Mouse (Mus musculus) MEL (cell line): ENCODE results near the gene Dnaic1. TPM values are rescaled to one million over a fixed set of nuclear protein-coding genes. Genes with fewer than 3 reads are reported as not detected.

Experiments used
- DNase-seq: peaks from one replicate; pipeline ENCODE4 v3.0.0; 2011; ENCODE audit warnings: low read depth, low spot score
- H3K27ac ChIP-seq: 2 replicates; pipeline ENCODE4 v1.5.1; 2012; ENCODE audit warnings: low read depth, mild to moderate bottlenecking, control low read depth, low read length, moderate library complexity; ENCODE audit not compliant: control insufficient read depth
- H3K27me3 ChIP-seq, 2 experiments: fragments of 150-350 bp in 1 of 2; sonication (generic) in 1 of 2; 2 replicates each; pipeline ENCODE4 v1.6.1; 2012; ENCODE audit warnings: low read length in 2 of 2, mild to moderate bottlenecking in 2 of 2, improper control_type of control experiment in 1 of 2, moderate library complexity in 1 of 2; ENCODE audit not compliant: insufficient read depth in 2 of 2, control insufficient read depth in 1 of 2
- H3K36me3 ChIP-seq, 2 experiments: 2 replicates each; pipeline ENCODE4 v1.6.1; 2012 to 2014; ENCODE audit warnings: low read length in 2 of 2, improper control_type of control experiment in 1 of 2, inconsistent platforms in 1 of 2, mild to moderate bottlenecking in 1 of 2; ENCODE audit not compliant: insufficient read depth in 2 of 2, control insufficient read depth in 1 of 2
- H3K4me1 ChIP-seq, 2 experiments: fragments of 150-350 bp in 1 of 2; sonication (generic) in 1 of 2; 2 replicates each; pipeline ENCODE4 v1.6.1; 2012; ENCODE audit warnings: low read length in 2 of 2, improper control_type of control experiment in 1 of 2, mild to moderate bottlenecking in 1 of 2; ENCODE audit not compliant: insufficient read depth in 2 of 2, control insufficient read depth in 1 of 2
- H3K4me3 ChIP-seq, 2 experiments: fragments of 150-350 bp in 1 of 2; sonication (generic) in 1 of 2; 2 replicates each; pipeline ENCODE4 v1.5.1; 2012; ENCODE audit warnings: low read depth in 2 of 2, low read length in 2 of 2, mild to moderate bottlenecking in 2 of 2, moderate library complexity in 2 of 2, control low read depth in 1 of 2, improper control_type of control experiment in 1 of 2; ENCODE audit not compliant: control insufficient read depth in 1 of 2, insufficient read depth in 1 of 2
- H3K79me2 ChIP-seq: 2 replicates; pipeline ENCODE4 v1.6.1; 2012; ENCODE audit warnings: mild to moderate bottlenecking, low read length, moderate library complexity; ENCODE audit not compliant: control insufficient read depth, poor library complexity, insufficient read depth
- H3K9ac ChIP-seq: 2 replicates; pipeline ENCODE4 v1.6.1; 2012; ENCODE audit warnings: low read depth, mild to moderate bottlenecking, control low read depth, low read length, moderate library complexity; ENCODE audit not compliant: control insufficient read depth, poor library complexity, severe bottlenecking
- H3K9me3 ChIP-seq: fragments of 150-350 bp; sonication (generic); replicated peaks from 2 replicates; pipeline ENCODE4 v1.6.1; 2012; ENCODE audit warnings: mild to moderate bottlenecking, low read length, improper control_type of control experiment, moderate library complexity; ENCODE audit not compliant: insufficient read depth
- E2F4 ChIP-seq: IDR thresholded peaks from 2 replicates; pipeline ENCODE4 v1.6.1; 2011; ENCODE audit warnings: low read depth, low read length, improper control_type of control experiment, borderline replicate concordance
- ELF1 ChIP-seq: IDR thresholded peaks from 2 replicates; pipeline ENCODE4 v1.6.1; 2014; ENCODE audit warnings: low read depth, mild to moderate bottlenecking, inconsistent platforms, low read length, improper control_type of control experiment, moderate library complexity
- EP300 ChIP-seq, 2 experiments: IDR thresholded peaks; 2 replicates each; pipeline ENCODE4 v1.6.1; 2011; ENCODE audit warnings: improper control_type of control experiment in 2 of 2, low read length in 2 of 2, low read depth in 1 of 2, mild to moderate bottlenecking in 1 of 2
- GATA1 ChIP-seq: IDR thresholded peaks from 2 replicates; pipeline ENCODE4 v1.6.1; 2011; ENCODE audit warnings: low read depth, low read length, improper control_type of control experiment
- HCFC1 ChIP-seq: IDR thresholded peaks from 2 replicates; pipeline ENCODE4 v1.6.1; 2012; ENCODE audit warnings: low read depth, mild to moderate bottlenecking, inconsistent platforms, low read length, improper control_type of control experiment, moderate library complexity
- JUND ChIP-seq: IDR thresholded peaks from 2 replicates; pipeline ENCODE4 v1.6.1; 2011; ENCODE audit warnings: low read depth, mild to moderate bottlenecking, improper control_type of control experiment, low read length
- MAFK ChIP-seq: IDR thresholded peaks from 2 replicates; pipeline ENCODE4 v1.6.1; 2011; ENCODE audit warnings: low read depth, mild to moderate bottlenecking, low read length, improper control_type of control experiment, borderline replicate concordance
- MAX ChIP-seq: IDR thresholded peaks from 2 replicates; pipeline ENCODE4 v1.6.1; 2011; ENCODE audit warnings: low read length, improper control_type of control experiment
- MAZ ChIP-seq: IDR thresholded peaks from 2 replicates; pipeline ENCODE4 v1.6.1; 2012; ENCODE audit warnings: low read depth, mild to moderate bottlenecking, inconsistent platforms, low read length, improper control_type of control experiment
- MXI1 ChIP-seq: IDR thresholded peaks from 2 replicates; pipeline ENCODE4 v1.6.1; 2011; ENCODE audit warnings: mild to moderate bottlenecking, low read depth, low read length, improper control_type of control experiment
- MYC ChIP-seq: IDR thresholded peaks from 2 replicates; pipeline ENCODE4 v1.6.1; 2011; ENCODE audit warnings: low read depth, mild to moderate bottlenecking, low read length, improper control_type of control experiment, moderate library complexity
- NELFE ChIP-seq: IDR thresholded peaks from 2 replicates; pipeline ENCODE4 v1.6.1; 2011; ENCODE audit warnings: low read depth, low read length, improper control_type of control experiment
- TAL1 ChIP-seq: IDR thresholded peaks from 2 replicates; pipeline ENCODE4 v1.6.1; 2012; ENCODE audit warnings: mild to moderate bottlenecking, inconsistent platforms, low read length, moderate library complexity, mixed read lengths
- TBP ChIP-seq: IDR thresholded peaks from 2 replicates; pipeline ENCODE4 v1.8.0; 2011; ENCODE audit warnings: low read depth, low read length, improper control_type of control experiment
- UBTF ChIP-seq: IDR thresholded peaks from 2 replicates; pipeline ENCODE4 v1.6.1; 2012; ENCODE audit warnings: low read depth, mild to moderate bottlenecking, inconsistent platforms, low read length, improper control_type of control experiment, moderate library complexity, borderline replicate concordance; ENCODE audit not compliant: insufficient read depth
- USF1 ChIP-seq: IDR thresholded peaks from 2 replicates; pipeline ENCODE4 v1.6.1; 2014; ENCODE audit warnings: low read depth, mild to moderate bottlenecking, inconsistent platforms, low read length, improper control_type of control experiment, moderate library complexity
- ZC3H11A ChIP-seq: IDR thresholded peaks from 2 replicates; pipeline ENCODE4 v1.6.1; 2012; ENCODE audit warnings: low read depth, mild to moderate bottlenecking, inconsistent platforms, low read length, improper control_type of control experiment
- ZKSCAN1 ChIP-seq: IDR thresholded peaks from 2 replicates; pipeline ENCODE4 v1.6.1; 2012; ENCODE audit warnings: low read depth, mild to moderate bottlenecking, inconsistent platforms, low read length, improper control_type of control experiment, moderate library complexity
- ZNF384 ChIP-seq: IDR thresholded peaks from 2 replicates; pipeline ENCODE4 v1.6.1; 2012; ENCODE audit warnings: low read depth, mild to moderate bottlenecking, inconsistent platforms, low read length, improper control_type of control experiment
- polyA plus RNA-seq, 2 experiments: library from polyadenylated mRNA; stranded (reverse) in 1 of 2; unstranded in 1 of 2; fragments of >175 nt in 1 of 2; fragments of >200 nt in 1 of 2; gene quantifications; 2 replicates each; pipeline versions ENCODE4 v1.2.1 to v1.2.4; 2012; ENCODE audit warnings: low replicate concordance in 2 of 2, low read depth in 1 of 2; ENCODE audit not compliant: insufficient read length in 2 of 2, insufficient read depth in 1 of 2, missing spikeins in 1 of 2
- total RNA-seq: library from RNA; depleted of rRNA; stranded (reverse); fragments of 300-350 nt; gene quantifications from 2 replicates; pipeline ENCODE4 v1.2.3, GENCODE M21; 2012

Gene Dnaic1
- total and polyA plus RNA-seq, 3 experiments: not detected

GRCm38 (mm10) chr4:41639214-41639841 lies 69.8 kb downstream of the Dnaic1 start (continued):
- TF ChIP-seq TAL1 (no peak), MAFK (no peak), HCFC1 (no peak)

DNA sequence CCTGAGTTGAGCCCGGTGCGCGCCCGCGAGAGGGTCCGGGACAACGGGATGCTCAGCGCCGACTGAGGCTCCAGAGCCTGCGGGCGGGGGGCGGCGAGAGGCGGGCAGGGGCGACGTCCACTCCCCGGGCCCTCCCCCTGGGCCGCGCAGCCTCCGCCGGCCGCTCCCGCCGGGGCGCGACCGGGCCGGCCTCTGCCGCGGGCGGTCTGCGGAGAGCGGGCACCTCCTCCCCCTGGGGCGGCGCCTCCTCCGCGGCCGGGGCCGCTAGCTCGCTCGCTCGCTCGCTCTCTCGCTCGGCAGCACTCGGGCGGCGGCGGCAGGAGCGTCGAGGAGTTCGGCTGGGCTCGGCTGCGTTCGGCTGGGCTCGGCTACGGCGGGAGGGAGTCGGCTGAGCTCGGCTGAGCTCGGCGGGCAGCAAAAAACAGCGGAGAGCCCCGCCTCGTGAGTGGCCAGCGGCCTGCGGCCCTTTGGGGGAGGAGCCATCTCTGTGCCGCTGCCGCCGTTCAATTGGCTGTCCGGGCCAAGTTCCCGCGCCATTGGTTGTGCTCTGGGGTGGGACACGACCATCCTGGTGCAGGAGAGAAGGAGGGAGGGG lies 70.4 kb downstream of the Dnaic1 start, which contains the start of gene Enho:
Enho (minus strand) TSS at position 412 of the 595 bp plus-strand sequence.
- DNase-seq: peak; percentile 89
- H3K27ac ChIP-seq: no peak within 1 kb of the TSS

GRCm38 (mm10) chr4:41641199-41641822 lies 71.7 kb downstream of the Dnaic1 start:
- no peaks in the 10 kb centered on the region for H3K79me2 ChIP-seq
- no peak overlapping the region for H3K4me3 ChIP-seq
- no peaks in the 10 kb centered on the region for H3K9me3 ChIP-seq
- peaks cover 0 to 1% of the 10 kb centered on the region in 2 experiments; a peak in 3 of 4 replicates for H3K27me3 ChIP-seq
- H3K4me1 ChIP-seq: peaks cover 0 to 10% of the 10 kb centered on the region in 2 experiments; a peak in 2 of 4 replicates
- DNase-seq: no peak
- no peak overlapping the region for H3K27ac ChIP-seq
- H3K36me3 ChIP-seq: no peaks in the 10 kb centered on the region
- TF ChIP-seq USF1 (no peak), NELFE (no peak), MAZ (no peak), MYC (no peak), GATA1 (no peak), ELF1 (no peak), TBP (no peak), ZKSCAN1 (no peak)
- H3K9ac ChIP-seq: no peak overlapping the region

More for the DNA sequence above, 70.4 kb downstream of the Dnaic1 start, which contains the start of gene Enho:
- Histone ChIP-seq H3K4me3 (peak within 1 kb of the TSS; percentile 26 to 33; a peak in 2 of 4 replicates), H3K9me3 (no peaks in the 10 kb centered on the region), H3K9ac (peak within 1 kb of the TSS; percentile 45), H3K79me2 (no peaks in the 10 kb centered on the region), H3K4me1 (peaks cover 0 to 10% of the 10 kb centered on the region in 2 experiments; a peak in 2 of 4 replicates), H3K36me3 (no peaks in the 10 kb centered on the region), H3K27me3 (peaks cover 1 to 3% of the 10 kb centered on the region in 2 experiments; a peak in 3 of 4 replicates)
- peak; percentile 66; the same call in 1 of the 2 replicates for TF ChIP-seq MAZ
- no peak for TF ChIP-seq ZNF384
- TF ChIP-seq TAL1: no peak
- TF ChIP-seq E2F4: no peak
- TF ChIP-seq MXI1: 0 out of 2 replicates have a peak, but pooled peaks have one; percentile 20
- TF ChIP-seq JUND: no peak
- TF ChIP-seq EP300 (IDR thresholded peaks at IDR 0.05; ENCODE audit: low read depth in 1 of 2, low read length in 2 of 2): no peak
- peak; percentile 99 for TF ChIP-seq UBTF
- peak; percentile 66 for TF ChIP-seq ZC3H11A
- TF ChIP-seq MAX: 0 out of 2 replicates have a peak, but pooled peaks have one; percentile 17
